Mouse (Mus musculus) C2C12 (cell line): Measurements from ENCODE around the gene Dgkd.

Experiments used
- CTCF ChIP-seq: IDR thresholded peaks from one replicate; pipeline ENCODE4 v1.5.1; 2011; ENCODE audit not compliant: control insufficient read depth, insufficient read depth, insufficient read length
- FOSL1 ChIP-seq: IDR thresholded peaks from one replicate; pipeline ENCODE4 v1.8.0; 2011; ENCODE audit warnings: mild to moderate bottlenecking, low read length; ENCODE audit not compliant: poor library complexity, insufficient read depth, severe bottlenecking

DNA sequence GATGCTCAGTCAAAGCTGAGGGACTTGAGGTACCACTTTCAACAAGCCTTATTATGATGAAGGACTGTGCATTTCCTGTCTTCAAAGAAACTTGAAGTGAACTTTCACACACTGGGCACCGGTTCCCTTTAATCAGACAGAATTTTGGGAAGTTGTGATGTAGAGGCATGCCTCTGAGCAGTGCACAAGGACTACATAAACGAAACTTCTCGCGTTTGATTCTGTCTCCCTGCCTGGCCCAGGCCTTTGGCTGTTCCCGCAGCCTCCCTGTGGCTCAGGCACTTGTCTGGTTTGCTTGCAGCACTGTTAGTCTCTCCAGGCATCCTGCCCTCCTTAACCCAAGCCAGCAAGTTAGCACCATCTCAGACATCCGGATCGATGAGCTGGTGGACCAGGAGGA is 39.4 kb upstream of the Dgkd start:
- TF ChIP-seq CTCF = no peak
- TF ChIP-seq FOSL1 = no peak
